Mouse (Mus musculus): ENCODE results near the gene Ncoa5. TPM values are rescaled to one million over a fixed set of nuclear protein-coding genes. Genes with fewer than 3 reads are reported as not detected.

Gene Ncoa5
- polyA plus RNA-seq, 1 experiment from 2014 or later: 34.4 TPM

DNA sequence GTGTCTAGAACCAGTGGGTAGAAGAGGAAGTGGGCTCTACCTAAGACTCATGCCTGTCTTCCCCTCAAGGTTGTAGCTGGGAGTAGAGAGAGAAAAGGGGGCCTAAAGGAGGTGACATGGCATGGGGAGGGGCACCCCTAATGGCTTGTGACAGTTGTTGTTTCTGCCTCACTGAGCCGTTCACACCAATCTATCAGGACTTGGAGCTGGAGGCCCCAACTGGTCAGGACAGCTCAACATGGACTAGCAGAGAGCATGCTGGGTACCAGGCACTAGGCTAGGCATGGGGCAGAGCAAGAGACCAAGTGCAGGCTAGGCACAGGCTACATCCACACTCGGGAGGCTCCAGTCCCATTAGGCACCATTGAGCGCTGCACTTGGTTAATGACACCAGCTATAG lies 43.6 kb downstream of the Ncoa5 start:
- no peaks in the 10 kb centered on the region for H3K4me1 ChIP-seq
- no peak overlapping the region for H3K4me2 ChIP-seq
- no peak overlapping the region for H3K27ac ChIP-seq
- no peak overlapping the region for H3K4me3 ChIP-seq
- no peak for ATAC-seq
- H3K9me3 ChIP-seq (replicated peaks): no peaks in the 10 kb centered on the region
- no peak overlapping the region for H3K9ac ChIP-seq
- H3K36me3 ChIP-seq: no peaks in the 10 kb centered on the region
- WGBS (ENCODE audit: insufficient replicate concordance): 79% methylated on average over 3 of the region's 3 CpGs
- H3K27me3 ChIP-seq (replicated peaks): peaks cover 40% of the 10 kb centered on the region

DNA sequence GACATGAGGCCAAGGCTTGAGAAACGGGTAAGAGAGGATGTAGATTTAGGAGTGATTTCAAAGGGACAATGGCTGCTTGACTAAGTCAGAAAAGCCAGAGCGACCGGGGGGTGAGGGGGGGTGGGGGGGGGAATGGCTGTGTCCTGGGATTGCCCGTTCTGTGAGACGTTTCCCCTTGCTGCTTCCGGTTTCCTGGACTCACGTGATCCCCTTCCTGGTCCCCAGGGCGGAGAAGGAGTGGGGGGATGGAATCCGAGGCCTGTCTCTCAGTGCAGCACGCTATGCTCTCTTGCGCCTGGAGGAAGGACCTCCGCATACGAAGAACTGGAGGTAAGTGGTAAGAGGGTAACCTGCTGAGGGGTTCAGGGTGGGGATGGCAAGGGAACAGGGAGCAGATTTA lies 45.9 kb downstream of the Ncoa5 start:
- no peaks in the 10 kb centered on the region for H3K36me3 ChIP-seq
- no peak for ATAC-seq
- H3K4me2 ChIP-seq: no peak overlapping the region
- WGBS (ENCODE audit: insufficient replicate concordance): 41% methylated on average over 13 of the region's 13 CpGs
- no peaks in the 10 kb centered on the region for H3K9me3 ChIP-seq (replicated peaks)
- no peaks in the 10 kb centered on the region for H3K4me1 ChIP-seq
- no peak overlapping the region for H3K9ac ChIP-seq
- H3K27ac ChIP-seq: no peak overlapping the region
- no peak overlapping the region for H3K4me3 ChIP-seq
- peaks cover 17% of the 10 kb centered on the region for H3K27me3 ChIP-seq (replicated peaks)

DNA sequence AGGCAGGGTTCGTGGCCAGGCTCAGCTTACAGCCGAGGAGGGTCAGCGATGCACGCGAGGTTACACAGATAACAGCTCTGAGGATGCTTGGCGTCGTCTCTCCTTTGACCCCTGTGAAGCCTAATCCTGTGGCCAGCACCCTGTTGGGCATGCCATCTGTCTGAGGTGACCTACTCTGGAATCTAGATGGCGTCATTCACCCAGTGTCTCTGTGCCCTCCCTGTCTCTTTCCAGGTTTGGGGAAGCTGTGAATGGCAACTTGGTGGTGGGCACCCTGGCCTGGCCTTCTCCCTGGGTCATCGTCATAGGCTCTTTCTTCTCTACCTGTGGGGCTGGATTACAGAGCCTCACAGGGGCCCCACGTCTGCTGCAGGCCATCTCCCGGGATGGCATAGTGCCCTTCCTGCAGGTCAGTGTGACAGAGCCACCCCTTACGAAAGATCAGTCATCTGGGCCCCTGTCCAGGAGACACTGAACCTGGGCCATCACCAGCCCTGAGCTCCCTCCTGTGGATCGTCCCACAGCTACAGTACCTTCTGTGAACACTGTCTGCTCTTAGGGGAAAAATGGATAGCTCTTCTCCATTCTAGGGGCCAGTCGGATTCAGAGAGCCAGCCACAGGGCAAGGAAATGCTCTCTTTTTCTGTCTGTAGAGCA lies 48.2 kb downstream of the Ncoa5 start:
- Histone ChIP-seq H3K4me2 (no peak overlapping the region), H3K4me3 (no peak overlapping the region)
- no peak for ATAC-seq

DNA sequence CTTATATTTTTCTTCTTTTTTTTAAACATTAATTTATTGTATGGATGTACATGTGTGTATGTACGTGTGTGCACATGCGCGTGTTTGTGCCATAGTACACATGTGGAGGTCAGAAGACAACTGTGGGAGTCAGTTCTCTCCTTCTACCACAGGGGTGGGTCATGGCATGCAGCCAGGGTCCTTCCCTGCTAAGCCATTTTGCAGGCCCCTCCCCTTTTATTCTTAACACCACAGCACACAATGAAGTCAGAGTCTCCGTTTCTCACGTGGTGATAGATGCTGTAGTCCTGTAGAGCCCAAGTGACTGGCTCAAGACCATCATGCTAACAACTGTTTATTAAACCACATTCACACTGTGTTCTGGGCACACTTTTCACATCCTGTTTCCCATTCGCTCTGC lies 48.7 kb downstream of the Ncoa5 start:
- Histone ChIP-seq H3K4me2 (no peak overlapping the region), H3K27ac (no peak overlapping the region), H3K9me3 (replicated peaks) (no peaks in the 10 kb centered on the region), H3K4me1 (no peaks in the 10 kb centered on the region), H3K36me3 (no peaks in the 10 kb centered on the region), H3K4me3 (no peak overlapping the region), H3K9ac (no peak overlapping the region), H3K27me3 (replicated peaks) (peaks cover 8% of the 10 kb centered on the region; the same call in 1 of the 2 replicates)
- ATAC-seq: no peak
- WGBS (ENCODE audit: insufficient replicate concordance): 76% methylated on average over 6 of the region's 6 CpGs

More for the DNA sequence above, 48.2 kb downstream of the Ncoa5 start:
- peaks cover 13% of the 10 kb centered on the region for H3K27me3 ChIP-seq (replicated peaks)
- 53% methylated on average over 14 of the region's 14 CpGs for whole genome bisulfite sequencing (ENCODE audit: insufficient replicate concordance)
- no peak overlapping the region for H3K27ac ChIP-seq
- H3K4me1 ChIP-seq: no peaks in the 10 kb centered on the region
- H3K36me3 ChIP-seq: no peaks in the 10 kb centered on the region
- no peak overlapping the region for H3K9ac ChIP-seq
- H3K9me3 ChIP-seq (replicated peaks): no peaks in the 10 kb centered on the region

DNA sequence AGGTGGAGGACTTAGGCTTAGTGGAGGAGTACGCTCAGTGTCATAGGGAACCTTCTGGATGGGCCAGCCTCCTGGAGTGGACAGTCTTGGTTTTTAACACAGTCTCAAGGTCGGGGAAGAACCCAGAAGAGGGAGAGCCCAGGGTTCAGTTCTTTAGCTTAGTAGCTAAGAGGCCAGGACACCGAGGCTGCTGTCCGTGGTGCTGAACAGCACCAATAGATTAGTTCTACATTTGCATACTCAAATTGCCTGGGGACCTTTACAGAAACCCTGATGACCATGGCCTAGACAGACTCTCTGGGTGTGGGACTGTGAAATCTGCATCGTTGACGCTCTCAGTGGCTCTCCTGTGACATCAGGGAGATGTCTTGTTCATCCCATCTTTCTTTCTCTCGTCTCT lies 54.9 kb downstream of the Ncoa5 start:
- H3K27ac ChIP-seq: no peak overlapping the region
- no peak overlapping the region for H3K9ac ChIP-seq
- H3K4me3 ChIP-seq: no peak overlapping the region
- no peaks in the 10 kb centered on the region for H3K36me3 ChIP-seq
- H3K9me3 ChIP-seq (replicated peaks): no peaks in the 10 kb centered on the region
- H3K4me1 ChIP-seq: no peaks in the 10 kb centered on the region
- 23% methylated on average over 7 of the region's 7 CpGs for WGBS (ENCODE audit: insufficient replicate concordance)
- H3K27me3 ChIP-seq (replicated peaks): peaks cover 10% of the 10 kb centered on the region
- H3K4me2 ChIP-seq: no peak overlapping the region
- no peak for ATAC-seq

DNA sequence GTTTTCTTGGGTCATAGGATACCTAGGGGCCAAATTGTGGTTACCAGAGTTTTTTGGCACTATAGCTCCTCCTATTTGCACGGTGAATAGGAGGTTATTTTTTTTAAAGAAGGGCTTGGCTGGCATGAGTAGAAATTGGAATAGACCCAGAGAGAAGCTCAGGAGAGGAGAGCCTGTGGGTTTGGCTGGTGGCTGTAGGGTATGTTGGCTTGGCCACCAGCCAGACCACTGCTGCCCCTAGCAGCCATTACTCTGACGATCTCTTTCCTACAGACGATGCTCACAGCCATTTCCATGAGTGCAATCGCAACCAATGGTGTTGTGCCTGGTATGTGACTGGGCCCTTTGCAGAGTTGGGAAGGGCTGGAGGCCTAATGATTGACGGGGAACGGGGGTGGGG lies 59.1 kb downstream of the Ncoa5 start:
- no peaks in the 10 kb centered on the region for H3K36me3 ChIP-seq

DNA sequence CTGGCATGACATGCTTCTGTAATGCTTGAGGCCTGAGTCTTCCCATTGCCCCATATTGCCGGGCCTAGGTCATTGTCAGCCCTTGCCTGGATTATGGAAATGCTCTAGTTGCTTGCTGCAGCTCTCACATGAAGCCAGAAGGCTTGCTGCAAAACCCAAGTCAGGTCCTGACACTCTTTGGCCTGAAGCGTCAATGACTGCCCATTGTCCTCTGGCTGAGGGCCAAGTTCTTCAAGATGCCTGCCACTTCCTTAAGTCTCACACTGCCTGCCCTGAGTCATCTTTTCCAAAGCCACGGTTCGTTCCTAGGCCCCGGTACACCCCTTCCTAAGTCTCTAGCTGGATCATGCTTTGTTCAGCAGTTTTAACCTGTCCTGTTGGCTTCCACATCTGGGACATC lies 62.0 kb downstream of the Ncoa5 start:
- H3K27ac ChIP-seq: no peak overlapping the region
- no peak for ATAC-seq
- no peaks in the 10 kb centered on the region for H3K9me3 ChIP-seq (replicated peaks)
- H3K4me1 ChIP-seq: no peaks in the 10 kb centered on the region; the same call in 1 of the 2 replicates
- H3K36me3 ChIP-seq: no peaks in the 10 kb centered on the region
- H3K4me3 ChIP-seq: no peak overlapping the region
- no peak overlapping the region for H3K4me2 ChIP-seq
- no peak overlapping the region for H3K9ac ChIP-seq
- peaks cover 71% of the 10 kb centered on the region for H3K27me3 ChIP-seq (replicated peaks)
- WGBS (ENCODE audit: insufficient replicate concordance): 29% methylated on average over 5 of the region's 5 CpGs

More for the DNA sequence above, 59.1 kb downstream of the Ncoa5 start:
- Histone ChIP-seq H3K9ac (no peak overlapping the region), H3K4me3 (no peak overlapping the region), H3K4me1 (no peaks in the 10 kb centered on the region; the same call in 1 of the 2 replicates), H3K27me3 (replicated peaks) (peaks cover 42% of the 10 kb centered on the region), H3K27ac (no peak overlapping the region), H3K4me2 (no peak overlapping the region), H3K9me3 (replicated peaks) (no peaks in the 10 kb centered on the region)
- ATAC-seq: no peak
- 64% methylated on average over 6 of the region's 6 CpGs for WGBS (ENCODE audit: insufficient replicate concordance)

DNA sequence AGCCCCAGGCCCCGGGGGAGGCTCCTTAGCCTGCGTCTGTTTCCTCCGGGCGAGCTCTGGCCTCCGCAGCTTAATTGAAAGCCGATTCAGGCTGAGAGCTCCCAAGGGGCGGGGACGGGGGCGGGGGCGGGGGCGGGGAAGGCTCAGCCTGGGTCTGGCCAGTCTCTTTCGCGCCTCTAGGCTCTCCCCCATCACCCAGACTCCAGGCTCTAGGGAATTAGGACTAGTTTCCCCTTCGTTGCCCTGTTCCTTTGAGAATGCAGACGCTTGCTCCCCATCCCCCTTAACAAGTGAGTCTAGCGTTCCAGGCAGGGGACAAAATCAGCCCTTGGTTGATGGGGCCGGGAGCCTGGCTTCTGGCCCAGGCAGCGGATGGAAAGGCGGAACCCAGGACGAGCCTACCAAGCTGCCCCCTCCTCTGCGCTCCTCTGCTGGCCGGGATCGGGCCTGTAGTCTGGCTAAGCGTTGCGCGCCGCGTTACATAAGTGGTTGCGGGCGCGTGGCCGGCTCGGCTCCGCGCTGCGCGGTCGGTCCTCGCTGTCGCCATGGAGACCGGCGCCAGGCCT lies 64.0 kb downstream of the Ncoa5 start:
- H3K4me2 ChIP-seq: peak overlapping the region; percentile 10; the same call in 1 of the 2 replicates
- ATAC-seq: no peak
- WGBS (ENCODE audit: insufficient replicate concordance): 3% methylated on average over 42 of the region's 42 CpGs
- no peaks in the 10 kb centered on the region for H3K9me3 ChIP-seq (replicated peaks)
- H3K27ac ChIP-seq: no peak overlapping the region
- H3K9ac ChIP-seq: no peak overlapping the region
- no peaks in the 10 kb centered on the region; the same call in 1 of the 2 replicates for H3K4me1 ChIP-seq
- H3K36me3 ChIP-seq: no peaks in the 10 kb centered on the region
- H3K27me3 ChIP-seq (replicated peaks): peaks cover 91% of the 10 kb centered on the region
- no peak overlapping the region for H3K4me3 ChIP-seq

DNA sequence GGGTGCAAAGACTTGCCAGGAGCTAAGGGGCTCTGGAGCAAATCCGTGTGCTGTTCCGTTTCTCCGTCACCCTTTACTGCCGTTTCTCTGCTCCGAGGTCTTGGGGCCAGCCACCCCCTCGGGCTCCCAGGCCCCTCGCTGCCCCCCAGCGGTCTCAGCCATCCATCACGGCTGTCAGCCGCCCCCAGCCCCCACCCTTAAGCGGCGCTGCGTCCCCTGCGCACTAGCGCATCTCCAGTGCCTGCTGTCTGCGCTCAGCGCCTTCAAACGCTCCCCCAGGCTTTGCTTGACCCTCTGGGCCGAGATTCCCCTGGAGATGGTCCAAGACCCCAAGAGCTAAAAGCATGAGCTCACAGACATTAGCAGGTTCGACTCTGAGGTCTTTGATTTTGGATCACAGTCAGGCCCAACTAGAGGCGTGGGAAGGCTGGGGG lies 65.3 kb downstream of the Ncoa5 start:
- Histone ChIP-seq H3K9ac (no peak overlapping the region), H3K27ac (no peak overlapping the region), H3K36me3 (no peaks in the 10 kb centered on the region), H3K27me3 (replicated peaks) (peaks cover 98% of the 10 kb centered on the region), H3K4me3 (no peak overlapping the region), H3K9me3 (replicated peaks) (no peaks in the 10 kb centered on the region), H3K4me2 (no peak overlapping the region), H3K4me1 (no peaks in the 10 kb centered on the region; the same call in 1 of the 2 replicates)
- 4% methylated on average over 21 of the region's 21 CpGs for WGBS (ENCODE audit: insufficient replicate concordance)
- ATAC-seq: no peak

DNA sequence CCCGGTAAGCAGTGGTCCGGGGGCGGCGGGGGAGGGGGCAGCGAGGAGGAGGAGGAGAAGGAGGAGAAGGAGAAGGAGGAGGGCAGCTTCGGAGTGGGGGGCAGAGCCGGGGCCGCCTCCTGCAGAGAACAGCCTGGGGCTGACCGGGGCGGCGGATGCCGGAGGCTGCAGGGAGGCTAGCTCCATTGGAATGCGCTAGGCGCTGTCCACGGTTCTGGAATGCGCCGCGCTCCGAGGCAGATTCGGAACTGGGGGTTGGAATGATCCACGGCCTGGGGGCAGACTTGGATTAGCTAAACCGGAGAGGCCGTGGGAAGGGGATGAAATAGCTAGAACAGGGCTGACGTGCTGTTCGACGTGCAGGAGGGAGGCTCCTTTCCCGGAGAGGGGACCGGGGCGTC lies 66.2 kb downstream of the Ncoa5 start:
- no peak overlapping the region for H3K9ac ChIP-seq
- H3K27ac ChIP-seq: no peak overlapping the region
- no peaks in the 10 kb centered on the region; the same call in 1 of the 2 replicates for H3K4me1 ChIP-seq
- no peaks in the 10 kb centered on the region for H3K9me3 ChIP-seq (replicated peaks)
- ATAC-seq: no peak; the same call in 1 of the 2 replicates
- peaks cover 99% of the 10 kb centered on the region for H3K27me3 ChIP-seq (replicated peaks)
- peak overlapping the region; percentile 46 for H3K4me2 ChIP-seq
- no peaks in the 10 kb centered on the region for H3K36me3 ChIP-seq
- 1% methylated on average over 27 of the region's 29 CpGs for whole genome bisulfite sequencing (ENCODE audit: insufficient replicate concordance)
- H3K4me3 ChIP-seq: peak overlapping the region; percentile 21; the same call in 1 of the 2 replicates

DNA sequence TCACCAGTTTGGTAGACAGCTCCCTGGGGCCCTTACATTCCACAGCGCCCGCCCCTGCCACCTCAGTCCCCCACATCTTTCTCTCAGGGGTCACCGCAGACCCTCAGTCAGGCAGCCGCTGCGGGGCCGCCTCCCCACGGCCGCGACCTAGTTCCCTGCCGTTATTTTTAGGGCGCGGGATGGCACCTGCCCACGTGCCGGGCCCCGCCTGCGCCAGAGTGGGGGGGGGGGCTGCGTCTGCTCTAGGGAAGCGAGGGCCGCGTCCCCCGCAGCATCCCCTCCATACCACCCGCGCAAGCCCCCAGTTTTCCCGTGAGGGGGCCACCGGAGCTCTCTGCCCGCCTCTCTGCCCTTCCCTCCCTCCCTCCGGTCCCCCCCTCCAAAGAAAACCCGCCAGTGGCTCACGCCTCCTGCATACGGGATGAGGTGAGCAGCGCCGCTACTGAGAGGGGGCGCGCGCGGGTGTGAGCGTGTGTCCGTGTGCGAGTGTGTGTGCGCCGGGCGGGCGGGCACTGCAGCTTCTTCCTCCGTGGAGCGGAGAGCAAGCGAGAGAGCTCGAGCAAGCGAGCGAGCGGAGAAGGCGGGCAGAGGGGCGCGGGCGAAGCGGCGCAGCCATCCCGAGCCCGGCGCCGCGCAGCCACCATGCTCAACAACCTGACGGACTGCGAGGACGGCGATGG lies 66.8 kb downstream of the Ncoa5 start:
- Histone ChIP-seq H3K27ac (no peak overlapping the region), H3K27me3 (replicated peaks) (peaks cover 99% of the 10 kb centered on the region), H3K9me3 (replicated peaks) (no peaks in the 10 kb centered on the region), H3K9ac (no peak overlapping the region), H3K4me2 (peak overlapping the region; percentile 46), H3K4me3 (peak overlapping the region; percentile 21; the same call in 1 of the 2 replicates), H3K4me1 (no peaks in the 10 kb centered on the region; the same call in 1 of the 2 replicates), H3K36me3 (no peaks in the 10 kb centered on the region)
- no peak for ATAC-seq
- WGBS (ENCODE audit: insufficient replicate concordance): 5% methylated on average over 52 of the region's 65 CpGs

DNA sequence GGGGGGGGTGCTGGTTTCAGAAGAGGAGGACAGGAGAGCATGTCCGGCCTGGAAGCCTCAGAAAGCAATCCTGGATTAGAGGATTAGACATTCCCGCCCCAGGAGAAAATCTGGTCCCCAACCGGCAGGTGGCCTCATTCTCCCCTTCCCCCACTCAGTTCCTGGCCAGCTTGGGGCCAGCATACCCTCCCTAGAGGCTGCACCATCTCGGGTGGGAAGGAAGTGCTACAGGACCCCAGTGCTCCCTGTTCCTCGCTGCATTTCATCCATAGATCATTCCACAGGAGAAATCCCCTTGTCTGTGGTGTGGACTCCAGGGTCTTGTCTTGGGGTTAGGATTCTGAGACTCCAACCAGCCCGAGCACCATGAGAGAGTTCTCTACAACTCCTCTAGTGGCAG lies 67.5 kb downstream of the Ncoa5 start:
- Histone ChIP-seq H3K36me3 (no peaks in the 10 kb centered on the region), H3K9ac (no peak overlapping the region), H3K4me2 (no peak overlapping the region), H3K9me3 (replicated peaks) (no peaks in the 10 kb centered on the region), H3K27ac (no peak overlapping the region), H3K4me1 (no peaks in the 10 kb centered on the region; the same call in 1 of the 2 replicates), H3K4me3 (no peak overlapping the region), H3K27me3 (replicated peaks) (peaks cover 98% of the 10 kb centered on the region)
- no peak for ATAC-seq
- 9% methylated on average over 6 of the region's 6 CpGs for WGBS (ENCODE audit: insufficient replicate concordance)
